11 mouse cellular contexts compared by ENCODE assay signal in genomic region chr9:14053704-14054103, GRCm38 (mm10).
A peak's percentile ranks its signal among the peaks of the same experiment; 100 is the strongest.
DNase-seq lines count a peak whose midpoint lies in the region; ATAC-seq and TF ChIP-seq lines count a peak whose summit lies in the region.
"Had no signal": no experiment of that assay in that cellular context is flagged by ENCODE, and none has a peak within 500 bp of the region (broad histone marks: within the 10 kb centered on the region; RNA-seq: fewer than 3 reads in every experiment).

No protein-coding gene starts in this region.

- WGBS in neural tube, embryonic 12.5 days, result 23% methylated on average over 2 of the region's 2 CpGs
- WGBS in neural tube, embryonic 15.5 days, result 28% methylated on average over 2 of the region's 2 CpGs
- 13% methylated on average over 2 of the region's 2 CpGs for WGBS in heart, postnatal 0 days
- WGBS in stomach, postnatal 0 days, result 39% methylated on average over 2 of the region's 2 CpGs

- no peak overlapping the region for H3K4me2 ChIP-seq in neural tube, embryonic 12.5 days (replicated peaks)
- H3K4me2 ChIP-seq in neural tube, embryonic 15.5 days, result no peak overlapping the region
- no peak overlapping the region for H3K4me2 ChIP-seq in heart, postnatal 0 days (ENCODE audit: low read depth, low read length)
- no peak overlapping the region for H3K4me2 ChIP-seq in stomach, postnatal 0 days (replicated peaks; ENCODE audit: low read depth)
- H3K4me2 ChIP-seq: forebrain, embryonic 15.5 days had no signal

- no peak for TF ChIP-seq EP300 in heart, postnatal 0 days (IDR thresholded peaks at IDR 0.05; ENCODE audit: low read depth)
- TF ChIP-seq EP300 in stomach, postnatal 0 days (optimal IDR thresholded peaks at IDR 0.05), result no peak

- no peaks in the 10 kb centered on the region for H3K9me3 ChIP-seq in neural tube, embryonic 12.5 days
- H3K9me3 ChIP-seq in neural tube, embryonic 15.5 days (replicated peaks), result no peaks in the 10 kb centered on the region
- no peaks in the 10 kb centered on the region for H3K9me3 ChIP-seq in heart, postnatal 0 days (replicated peaks; ENCODE audit: control insufficient read depth, low read length)
- no peaks in the 10 kb centered on the region for H3K9me3 ChIP-seq in stomach, postnatal 0 days (ENCODE audit: control insufficient read depth, low read length)
- H3K9me3 ChIP-seq: forebrain, embryonic 15.5 days; megakaryocyte, embryonic 14.5 days had no signal

- H3K27me3 ChIP-seq in neural tube, embryonic 12.5 days (replicated peaks), result no peaks in the 10 kb centered on the region; the same call in 1 of the 2 replicates
- H3K27me3 ChIP-seq in neural tube, embryonic 15.5 days (replicated peaks), result no peaks in the 10 kb centered on the region
- no peaks in the 10 kb centered on the region for H3K27me3 ChIP-seq in heart, postnatal 0 days (ENCODE audit: control insufficient read depth, insufficient read depth, low read length)
- no peaks in the 10 kb centered on the region for H3K27me3 ChIP-seq in stomach, postnatal 0 days (ENCODE audit: control insufficient read depth, insufficient read depth, low read length)
- H3K27me3 ChIP-seq: forebrain, embryonic 15.5 days had no signal

- H3K4me1 ChIP-seq in neural tube, embryonic 12.5 days, result peaks cover 8% of the 10 kb centered on the region; the same call in 1 of the 2 replicates
- H3K4me1 ChIP-seq in neural tube, embryonic 15.5 days, result peaks cover 12% of the 10 kb centered on the region; the same call in 1 of the 2 replicates
- no peaks in the 10 kb centered on the region for H3K4me1 ChIP-seq in heart, postnatal 0 days (ENCODE audit: control insufficient read depth, insufficient read depth)
- peaks cover 5% of the 10 kb centered on the region; the same call in 1 of the 2 replicates for H3K4me1 ChIP-seq in stomach, postnatal 0 days (replicated peaks; ENCODE audit: control insufficient read depth, insufficient read depth)

- no peak for TF ChIP-seq CTCF in heart, postnatal 0 days (IDR thresholded peaks at IDR 0.05; ENCODE audit: low read depth)
- TF ChIP-seq CTCF in stomach, postnatal 0 days (IDR thresholded peaks at IDR 0.05; ENCODE audit: low read depth), result peak; percentile 27; the same call in 1 of the 2 replicates

- ATAC-seq in neural tube, embryonic 12.5 days (ENCODE audit: low FRiP score, low read depth), result peak; percentile 37; the same call in 1 of the 2 replicates
- ATAC-seq in neural tube, embryonic 15.5 days (ENCODE audit: low FRiP score), result no peak
- peak; percentile 41; the same call in 1 of the 2 replicates for ATAC-seq in heart, postnatal 0 days (ENCODE audit: insufficient read depth, low read depth)
- ATAC-seq in stomach, postnatal 0 days (ENCODE audit: low FRiP score, low TSS enrichment), result peak; percentile 86
- ATAC-seq: forebrain, embryonic 15.5 days had no signal

- no peak overlapping the region for H3K4me3 ChIP-seq in neural tube, embryonic 12.5 days
- no peak overlapping the region for H3K4me3 ChIP-seq in neural tube, embryonic 15.5 days (replicated peaks)
- no peak overlapping the region for H3K4me3 ChIP-seq in heart, postnatal 0 days (ENCODE audit: low read depth, low read length)
- no peak overlapping the region for H3K4me3 ChIP-seq in stomach, postnatal 0 days (ENCODE audit: low read depth, low read length)
- H3K4me3 ChIP-seq: forebrain, embryonic 15.5 days; megakaryocyte, embryonic 14.5 days had no signal

- H3K36me3 ChIP-seq in neural tube, embryonic 12.5 days, result no peaks in the 10 kb centered on the region
- H3K36me3 ChIP-seq in neural tube, embryonic 15.5 days, result no peaks in the 10 kb centered on the region
- H3K36me3 ChIP-seq in heart, postnatal 0 days (replicated peaks; ENCODE audit: control insufficient read depth, insufficient read depth, low read length), result no peaks in the 10 kb centered on the region
- H3K36me3 ChIP-seq in stomach, postnatal 0 days (ENCODE audit: control insufficient read depth, insufficient read depth, low read length), result no peaks in the 10 kb centered on the region
- H3K36me3 ChIP-seq: forebrain, embryonic 15.5 days had no signal

- no peak overlapping the region for H3K27ac ChIP-seq in neural tube, embryonic 12.5 days
- no peak overlapping the region for H3K27ac ChIP-seq in neural tube, embryonic 15.5 days (replicated peaks)
- no peak overlapping the region for H3K27ac ChIP-seq in heart, postnatal 0 days (ENCODE audit: low read depth)
- H3K27ac ChIP-seq in stomach, postnatal 0 days (replicated peaks), result peak overlapping the region; percentile 35; the same call in 1 of the 2 replicates
- H3K27ac ChIP-seq: forebrain, embryonic 15.5 days had no signal

- DNase-seq in heart, postnatal 0 days (ENCODE audit: low spot score), result peak; percentile 13
- DNase-seq in kidney, postnatal 4 days, result peak; percentile 22 to 50
- DNase-seq in stomach, postnatal 0 days (ENCODE audit: low spot score), result peak; percentile 45
- DNase-seq in T-cell, adult 2 months (ENCODE audit: low spot score), result no peak
- DNase-seq in adrenal gland, postnatal 10 days, result no peak
- DNase-seq: cerebellum, adult 2 months; thymus, adult 18-20 months had no signal

- no peak overlapping the region for H3K9ac ChIP-seq in neural tube, embryonic 12.5 days
- no peak overlapping the region for H3K9ac ChIP-seq in neural tube, embryonic 15.5 days (replicated peaks)
- no peak overlapping the region for H3K9ac ChIP-seq in heart, postnatal 0 days (replicated peaks; ENCODE audit: low read depth, low read length)
- H3K9ac ChIP-seq in stomach, postnatal 0 days (ENCODE audit: low read length), result no peak overlapping the region
- H3K9ac ChIP-seq: forebrain, embryonic 15.5 days had no signal

Comparison
In these comparisons a context has a peak if more than half of its experiments do, and no peak if none do; other contexts are left out.
1. DNase-seq: peak in heart, postnatal 0 days (single experiment), kidney, postnatal 4 days (2 of 2) and stomach, postnatal 0 days (single experiment); none in T-cell, adult 2 months (single experiment) and adrenal gland, postnatal 10 days (single experiment).